Mouse (Mus musculus) kidney, embryonic 16.5 days (tissue): ENCODE data around the gene Fads1. TPM values are rescaled to one million over a fixed set of nuclear protein-coding genes. Genes with fewer than 3 reads are reported as not detected.
A peak's percentile ranks its signal among the peaks of the same experiment; 100 is the strongest.

Experiments used
- ATAC-seq: fragments of 200-750 bp; cut with Nextera tagmentation; 2 replicates; pipeline ENCODE4 v1.8.0; 2017; ENCODE audit warnings: moderate TSS enrichment; ENCODE audit not compliant: low FRiP score, low TSS enrichment
- H3K27ac ChIP-seq: fragments of 300-500 bp; sonication (generic); 2 replicates; pipeline ENCODE4 v1.5.1; 2014; ENCODE audit warnings: low read length
- H3K27me3 ChIP-seq: fragments of 300-500 bp; sonication (generic); 2 replicates; pipeline ENCODE4 v1.6.1; 2014; ENCODE audit warnings: low read length, control low read depth, mixed read lengths; ENCODE audit not compliant: insufficient read depth
- H3K36me3 ChIP-seq: fragments of 300-500 bp; sonication (generic); 2 replicates; pipeline ENCODE4 v1.6.1; 2014; ENCODE audit warnings: low read length, control low read depth, mixed read lengths; ENCODE audit not compliant: insufficient read depth
- H3K4me1 ChIP-seq: fragments of 300-500 bp; sonication (generic); 2 replicates; pipeline ENCODE4 v1.6.1; 2014; ENCODE audit warnings: low read length, control low read depth, mixed read lengths; ENCODE audit not compliant: insufficient read depth
- H3K4me2 ChIP-seq: fragments of 300-500 bp; sonication (generic); replicated peaks from 2 replicates; pipeline ENCODE4 v1.6.1; 2014; ENCODE audit warnings: low read depth, low read length
- H3K4me3 ChIP-seq: fragments of 300-500 bp; sonication (generic); 2 replicates; pipeline ENCODE4 v1.5.1; 2014; ENCODE audit warnings: mild to moderate bottlenecking, low read length
- H3K9ac ChIP-seq: fragments of 300-500 bp; sonication (generic); replicated peaks from 2 replicates; pipeline ENCODE4 v1.6.1; 2014; ENCODE audit warnings: low read length
- H3K9me3 ChIP-seq: fragments of 300-500 bp; sonication (generic); 2 replicates; pipeline ENCODE4 v1.6.1; 2016; ENCODE audit warnings: low read length, control low read depth
- WGBS: fragments of 180-500 bp; shearing (Covaris S2); extraction: QIAGEN DNeasy Blood & Tissue Kit; methylation state at CpG from one replicate; pipeline ENCODE4 v1.1.7; 2014; 5-methylcytosine and 5-hydroxymethylcytosine counted together
- polyA plus RNA-seq: library from polyadenylated mRNA; unstranded; fragments of >200 nt; fragmentation: Nextera tagmentation; extraction: Ambion mirVana; gene quantifications from 2 replicates; pipeline ENCODE4 v1.2.1, GENCODE M21; 2015

Gene Fads1
- polyA plus RNA-seq, 1 experiment from 2014 or later = 95.4 TPM

DNA sequence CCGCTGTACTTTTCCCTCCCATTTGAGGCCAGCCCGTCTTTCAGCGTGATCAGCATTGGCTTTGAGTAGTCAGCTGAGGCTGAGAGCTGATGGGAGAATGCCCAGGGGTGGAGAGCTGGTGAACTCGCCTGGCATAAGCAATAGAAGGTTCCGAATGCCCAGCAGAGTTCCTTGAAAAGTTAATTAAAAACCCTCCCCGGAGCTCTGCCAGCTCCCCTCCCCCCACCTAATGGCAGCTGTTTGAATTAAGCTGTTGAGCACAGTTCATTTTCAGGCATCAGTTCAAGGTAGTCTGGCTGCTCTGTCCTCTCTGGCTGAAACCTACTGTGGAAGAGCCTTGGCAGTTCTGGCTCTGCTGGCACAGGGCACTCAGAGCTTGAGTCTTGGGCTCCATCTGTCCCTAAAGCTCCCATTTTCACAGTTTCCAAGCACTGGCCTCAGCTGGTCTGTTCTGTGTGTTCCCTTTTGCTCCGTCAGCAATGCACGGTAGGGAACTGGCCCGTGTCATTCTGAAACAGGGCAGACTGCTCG, 5.7 kb downstream of the Fads1 start:
- 77% methylated on average over 10 of the region's 10 CpGs for WGBS
- Histone ChIP-seq H3K4me2 (no peak overlapping the region), H3K9ac (no peak overlapping the region), H3K36me3 (peaks cover 75% of the 10 kb centered on the region), H3K4me3 (no peak overlapping the region), H3K9me3 (no peaks in the 10 kb centered on the region), H3K27ac (peak overlapping the region; percentile 17; the same call in 1 of the 2 replicates), H3K4me1 (peaks cover 16% of the 10 kb centered on the region), H3K27me3 (no peaks in the 10 kb centered on the region)
- no peak for ATAC-seq

DNA sequence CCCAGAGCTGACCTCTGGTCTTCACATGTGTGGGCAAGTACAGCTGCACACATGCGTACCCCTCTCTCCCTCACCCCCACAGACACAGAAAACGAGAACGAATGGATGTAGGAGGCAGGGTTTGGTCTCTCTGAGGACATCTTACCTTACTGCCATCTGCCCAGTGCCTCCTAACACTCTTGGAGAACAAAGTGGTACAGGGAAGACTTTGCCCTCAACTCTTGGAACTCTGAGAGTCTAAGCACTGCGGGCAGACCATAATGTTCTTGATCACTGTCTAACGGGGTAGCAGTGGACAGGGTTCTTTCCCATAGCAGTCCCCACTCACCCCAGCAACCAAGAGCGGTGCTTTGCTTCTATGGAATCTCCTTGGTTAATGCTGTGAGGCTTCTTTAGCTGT, 6.3 kb downstream of the Fads1 start:
- Histone ChIP-seq H3K27ac (no peak overlapping the region), H3K36me3 (peaks cover 82% of the 10 kb centered on the region), H3K9ac (no peak overlapping the region), H3K4me1 (peaks cover 12% of the 10 kb centered on the region), H3K4me2 (no peak overlapping the region), H3K9me3 (no peaks in the 10 kb centered on the region), H3K4me3 (no peak overlapping the region), H3K27me3 (no peaks in the 10 kb centered on the region)
- WGBS = 93% methylated on average over 6 of the region's 6 CpGs
- ATAC-seq = no peak

DNA sequence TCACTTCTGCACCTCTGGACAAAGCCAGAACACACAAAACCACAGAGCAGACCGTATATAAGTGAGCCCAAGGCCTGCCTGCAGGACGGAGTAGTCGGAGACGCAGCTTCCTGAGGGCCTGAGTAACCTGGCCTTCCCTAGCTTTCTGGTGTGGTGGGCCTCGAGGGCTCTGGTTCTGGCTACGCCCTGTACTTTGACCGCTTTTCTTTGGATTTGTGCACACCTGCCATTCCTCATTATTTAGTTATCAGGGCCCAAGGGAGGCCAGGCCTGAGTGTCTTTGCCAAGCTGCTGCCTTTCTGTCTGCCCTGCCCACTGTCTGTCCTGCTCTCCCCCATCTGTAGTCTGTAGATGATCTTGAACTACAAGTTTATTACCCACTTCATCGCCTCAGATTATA, 7.3 kb downstream of the Fads1 start:
- Histone ChIP-seq H3K27me3 (no peaks in the 10 kb centered on the region), H3K9me3 (no peaks in the 10 kb centered on the region), H3K9ac (no peak overlapping the region), H3K4me2 (no peak overlapping the region), H3K36me3 (peaks cover 91% of the 10 kb centered on the region), H3K27ac (no peak overlapping the region), H3K4me3 (no peak overlapping the region), H3K4me1 (peaks cover 3% of the 10 kb centered on the region)
- WGBS = 95% methylated on average over 8 of the region's 8 CpGs
- no peak for ATAC-seq

DNA sequence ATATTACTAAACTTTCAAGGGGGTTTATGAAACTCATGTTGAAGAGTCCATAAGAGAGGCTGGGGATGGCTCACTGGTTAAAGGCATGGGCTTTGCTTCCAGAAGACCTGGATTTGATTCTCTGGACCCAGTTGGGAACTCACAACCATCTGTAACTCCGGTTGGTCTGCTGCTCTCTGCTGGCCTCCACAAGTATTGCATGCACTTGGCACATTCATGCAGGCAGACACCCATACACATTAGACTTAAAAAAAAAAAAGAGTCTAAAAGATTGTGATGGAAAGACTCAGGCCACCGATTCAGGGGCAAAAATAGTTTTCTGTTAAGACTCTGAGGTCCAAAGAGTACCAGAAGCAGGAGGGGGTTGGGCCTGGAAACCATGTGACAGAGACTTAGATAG, 8.1 kb downstream of the Fads1 start:
- Histone ChIP-seq H3K27me3 (no peaks in the 10 kb centered on the region), H3K4me3 (no peak overlapping the region), H3K27ac (no peak overlapping the region), H3K4me1 (no peaks in the 10 kb centered on the region; the same call in 1 of the 2 replicates), H3K9me3 (no peaks in the 10 kb centered on the region), H3K4me2 (no peak overlapping the region), H3K9ac (no peak overlapping the region), H3K36me3 (peaks cover 88% of the 10 kb centered on the region)
- ATAC-seq = no peak
- 52% methylated on average over 2 of the region's 2 CpGs for WGBS

DNA sequence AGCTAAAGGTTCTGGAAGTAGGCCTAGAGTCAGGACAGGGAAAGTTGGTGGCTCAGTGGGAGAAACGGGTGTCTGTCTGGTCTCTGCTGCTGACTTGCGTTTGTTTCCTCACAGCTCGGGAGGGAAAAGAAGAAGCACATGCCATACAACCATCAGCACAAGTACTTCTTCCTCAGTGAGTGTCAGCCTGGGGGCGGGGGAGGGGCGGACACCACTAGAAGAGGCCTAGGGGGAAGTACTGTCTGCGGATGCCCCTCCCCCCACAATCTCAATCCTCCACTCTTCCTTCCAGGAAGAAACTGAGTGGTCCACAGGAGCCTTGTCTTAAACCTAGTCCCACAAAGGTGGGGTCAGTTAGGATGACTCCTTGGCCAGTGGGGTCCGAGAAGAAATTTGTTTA, 8.6 kb downstream of the Fads1 start:
- no peak overlapping the region for H3K4me3 ChIP-seq
- H3K9ac ChIP-seq = no peak overlapping the region
- no peak overlapping the region for H3K4me2 ChIP-seq
- WGBS = 75% methylated on average over 7 of the region's 7 CpGs
- no peaks in the 10 kb centered on the region; the same call in 1 of the 2 replicates for H3K4me1 ChIP-seq
- no peaks in the 10 kb centered on the region for H3K27me3 ChIP-seq
- H3K27ac ChIP-seq = no peak overlapping the region
- peaks cover 84% of the 10 kb centered on the region for H3K36me3 ChIP-seq
- no peak for ATAC-seq
- no peaks in the 10 kb centered on the region for H3K9me3 ChIP-seq

DNA sequence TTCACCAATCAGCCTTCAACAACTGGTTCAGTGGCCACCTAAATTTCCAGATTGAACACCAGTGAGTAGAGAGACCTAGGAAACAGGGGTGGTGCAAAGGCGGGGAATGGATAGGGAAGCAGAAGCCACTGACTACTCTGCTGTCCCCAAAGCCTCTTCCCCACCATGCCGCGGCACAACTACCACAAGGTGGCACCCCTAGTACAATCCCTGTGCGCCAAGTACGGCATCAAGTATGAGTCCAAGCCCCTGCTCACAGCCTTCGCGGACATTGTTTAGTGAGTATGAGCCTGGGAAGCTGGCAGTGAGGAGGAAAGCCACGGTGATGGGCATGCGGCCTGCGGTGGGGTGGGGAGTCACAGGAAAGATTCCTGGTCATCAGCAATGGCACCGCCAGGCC, 11.6 kb downstream of the Fads1 start:
- H3K9me3 ChIP-seq = no peaks in the 10 kb centered on the region
- H3K4me1 ChIP-seq = no peaks in the 10 kb centered on the region
- H3K27me3 ChIP-seq = no peaks in the 10 kb centered on the region
- H3K9ac ChIP-seq = no peak overlapping the region
- H3K4me3 ChIP-seq = no peak overlapping the region
- H3K4me2 ChIP-seq = no peak overlapping the region
- H3K27ac ChIP-seq = no peak overlapping the region
- no peak for ATAC-seq
- 89% methylated on average over 11 of the region's 11 CpGs for WGBS
- H3K36me3 ChIP-seq = peaks cover 60% of the 10 kb centered on the region

DNA sequence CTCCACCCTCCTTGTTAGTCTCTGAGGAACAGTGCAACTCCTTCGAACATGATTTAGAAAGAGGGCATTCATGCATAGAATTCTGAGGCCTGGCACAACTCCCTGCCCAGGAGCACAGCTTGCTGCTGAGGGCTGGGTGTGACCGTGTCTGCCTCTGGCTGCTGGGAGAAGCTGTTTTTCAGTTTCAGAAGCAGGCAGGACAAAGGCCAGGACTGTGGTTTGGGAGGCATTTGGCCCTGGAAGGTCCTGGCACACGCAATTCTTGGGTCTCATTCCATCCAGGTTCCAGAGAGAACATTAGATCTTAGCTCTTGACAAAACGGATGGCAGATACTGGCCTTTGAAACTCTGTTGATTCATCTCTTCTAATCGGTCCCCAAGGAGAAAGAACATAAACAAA, 12.6 kb downstream of the Fads1 start:
- Histone ChIP-seq H3K9ac (no peak overlapping the region), H3K4me3 (no peak overlapping the region), H3K27ac (no peak overlapping the region), H3K36me3 (peaks cover 60% of the 10 kb centered on the region), H3K27me3 (no peaks in the 10 kb centered on the region), H3K9me3 (no peaks in the 10 kb centered on the region), H3K4me2 (no peak overlapping the region), H3K4me1 (no peaks in the 10 kb centered on the region)
- no peak for ATAC-seq
- 46% methylated on average over 5 of the region's 5 CpGs for WGBS

DNA sequence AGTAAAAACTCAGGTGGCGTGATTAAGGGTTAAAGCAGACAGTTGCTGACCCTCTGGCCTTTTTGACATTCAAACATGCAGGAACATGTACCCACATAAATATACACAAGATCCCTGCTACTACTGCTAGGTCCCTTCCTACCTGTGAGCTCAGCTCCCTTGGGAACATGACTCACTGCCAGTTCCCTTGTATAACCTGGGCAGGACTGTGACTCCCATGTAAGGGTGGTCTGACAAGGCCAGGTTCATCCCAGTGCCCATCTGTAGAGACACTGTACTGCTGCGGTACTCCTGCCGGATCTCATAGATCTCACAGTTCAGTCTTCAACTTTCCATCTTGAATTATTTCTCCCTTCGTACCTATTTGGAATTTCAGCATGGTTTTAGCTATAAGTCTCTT, 14.4 kb downstream of the Fads1 start:
- Histone ChIP-seq H3K9me3 (no peaks in the 10 kb centered on the region), H3K9ac (no peak overlapping the region), H3K27me3 (no peaks in the 10 kb centered on the region), H3K4me1 (no peaks in the 10 kb centered on the region), H3K27ac (no peak overlapping the region), H3K4me2 (no peak overlapping the region), H3K4me3 (no peak overlapping the region), H3K36me3 (peaks cover 56% of the 10 kb centered on the region)
- WGBS = 89% methylated on average over 4 of the region's 4 CpGs
- ATAC-seq = no peak

DNA sequence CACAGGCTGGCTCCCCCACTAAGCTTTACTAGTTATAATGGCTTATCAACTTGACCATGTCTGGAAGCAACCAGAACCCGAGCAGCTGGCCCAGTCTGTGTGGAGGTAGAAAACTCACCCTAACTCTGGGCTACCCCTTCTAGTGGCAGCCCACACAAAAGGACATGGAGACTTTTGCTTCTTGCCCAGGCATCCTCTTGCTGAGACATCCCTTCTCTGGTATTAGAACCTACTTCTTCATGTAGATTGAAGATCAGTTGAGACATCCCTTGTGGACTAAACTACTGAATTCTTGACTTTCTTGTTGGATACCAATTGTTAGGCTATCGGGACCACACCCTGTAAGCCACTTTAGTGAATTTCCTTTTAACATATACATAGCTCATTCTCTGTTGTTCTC, 15.6 kb downstream of the Fads1 start:
- no peak overlapping the region for H3K4me3 ChIP-seq
- peaks cover 45% of the 10 kb centered on the region for H3K36me3 ChIP-seq
- H3K27ac ChIP-seq = no peak overlapping the region
- no peaks in the 10 kb centered on the region for H3K27me3 ChIP-seq
- no peaks in the 10 kb centered on the region for H3K9me3 ChIP-seq
- 80% methylated on average over 2 of the region's 2 CpGs for WGBS
- H3K4me1 ChIP-seq = peaks cover 8% of the 10 kb centered on the region
- H3K4me2 ChIP-seq = no peak overlapping the region
- H3K9ac ChIP-seq = no peak overlapping the region
- no peak for ATAC-seq

DNA sequence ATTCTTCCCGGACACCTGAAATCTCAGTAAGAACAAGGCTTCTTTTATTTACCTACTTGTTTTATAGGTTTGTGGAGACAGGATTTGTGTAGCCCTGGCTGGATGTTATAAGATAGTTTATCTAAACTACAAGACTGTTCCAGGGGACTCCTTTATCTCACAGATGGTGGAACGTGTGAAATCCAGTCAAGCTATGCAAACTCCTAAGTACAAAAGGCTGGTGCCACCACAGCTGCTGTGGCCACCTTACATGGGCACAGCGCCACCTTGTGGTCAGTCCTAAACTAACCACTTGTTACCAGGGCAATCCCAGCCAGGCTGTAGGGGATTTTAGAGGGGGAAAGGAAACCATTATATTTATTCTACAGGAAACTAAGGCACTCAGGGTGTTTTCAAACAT, 16.0 kb downstream of the Fads1 start:
- Histone ChIP-seq H3K27ac (no peak overlapping the region), H3K27me3 (no peaks in the 10 kb centered on the region), H3K9ac (no peak overlapping the region), H3K4me1 (peaks cover 8% of the 10 kb centered on the region), H3K9me3 (no peaks in the 10 kb centered on the region), H3K4me2 (no peak overlapping the region), H3K4me3 (no peak overlapping the region), H3K36me3 (peaks cover 40% of the 10 kb centered on the region)
- ATAC-seq = no peak
- 28% methylated on average over 3 of the region's 3 CpGs for WGBS
